Comparison of ENCODE assay signal across 8 mouse cellular contexts in the genomic region with DNA sequence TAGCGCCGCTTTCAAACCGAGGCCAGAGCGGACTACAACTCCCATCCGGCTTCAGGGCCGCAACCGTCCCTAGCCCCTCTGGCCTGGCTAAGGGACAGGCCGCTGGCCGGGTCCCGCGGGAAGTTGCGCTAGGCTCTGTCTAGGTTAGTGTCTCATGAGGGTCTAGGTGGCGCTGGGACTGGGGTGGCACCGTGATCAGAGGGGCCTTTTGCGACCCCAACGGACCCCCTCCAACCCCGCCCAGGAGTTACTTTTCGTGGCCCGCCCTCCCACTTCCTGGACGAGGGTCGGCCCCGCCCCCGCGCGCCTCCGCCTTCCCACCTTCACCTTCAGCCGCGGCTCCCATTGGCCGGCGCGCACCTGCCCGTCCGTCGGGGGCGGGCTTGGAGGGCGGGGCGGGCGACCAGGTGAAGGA. TPM values are rescaled to one million over a fixed set of nuclear protein-coding genes. Genes with fewer than 3 reads are reported as not detected.
DNase-seq lines count a peak whose midpoint lies in the region; ATAC-seq and TF ChIP-seq lines count a peak whose summit lies in the region.

A gene (plus strand): TSS at position 320 of the 415 bp plus-strand sequence.

- peak within 1 kb of the TSS; percentile 84 for H3K4me3 ChIP-seq in E14TG2a.4 (replicated peaks; ENCODE audit: low read length)
- H3K4me3 ChIP-seq in heart, embryonic 15.5 days, result peak within 1 kb of the TSS; percentile 68
- H3K4me3 ChIP-seq in macrophage (ENCODE audit: inconsistent target), result peak within 1 kb of the TSS; percentile 17

- H3K27me3 ChIP-seq in E14TG2a.4 (ENCODE audit: insufficient read depth, low read length), result no peaks in the 10 kb centered on the region
- H3K27me3 ChIP-seq in heart, embryonic 15.5 days, result no peaks in the 10 kb centered on the region

- no peak for TF ChIP-seq CTCF in E14TG2a.4 (conservative IDR thresholded peaks at IDR 0.05; ENCODE audit: low read length)

- peak; percentile 75 for ATAC-seq in erythroblast, adult 5-6 weeks (replicated peaks; ENCODE audit: low FRiP score, poor library complexity, severe bottlenecking)
- peak; percentile 83 for ATAC-seq in heart, embryonic 15.5 days (replicated peaks; ENCODE audit: insufficient number of reproducible peaks, insufficient read depth, low FRiP score, low read depth)

- peak within 1 kb of the TSS; percentile 73 for H3K9ac ChIP-seq in heart, embryonic 15.5 days

- WGBS in heart, embryonic 15.5 days, result under 1% methylated on average over 36 of the region's 38 CpGs
- 5% methylated on average over 28 of the region's 38 CpGs for WGBS in macrophage (ENCODE audit: missing documents)

- H3K36me3 ChIP-seq in E14TG2a.4 (ENCODE audit: insufficient read depth, low read length) (peaks cover 37% of the 10 kb centered on the region), macrophage (ENCODE audit: inconsistent target) (no peaks in the 10 kb centered on the region)
- H3K36me3 ChIP-seq in heart, embryonic 15.5 days, result peaks cover 3% of the 10 kb centered on the region; the same call in 1 of the 2 replicates

- H3K4me1 ChIP-seq in E14TG2a.4 (replicated peaks; ENCODE audit: low read depth, low read length), result peaks cover 77% of the 10 kb centered on the region
- peaks cover 31% of the 10 kb centered on the region for H3K4me1 ChIP-seq in heart, embryonic 15.5 days (replicated peaks)

- peak within 1 kb of the TSS; percentile 83 for H3K27ac ChIP-seq in heart, embryonic 15.5 days
- peak within 1 kb of the TSS; percentile 29; the same call in 1 of the 2 replicates for H3K27ac ChIP-seq in macrophage

- H3K4me2 ChIP-seq in heart, embryonic 15.5 days, result peak within 1 kb of the TSS; percentile 78

- H3K79me2 ChIP-seq in macrophage (ENCODE audit: inconsistent target), result no peaks in the 10 kb centered on the region

- H3K9me3 ChIP-seq in E14TG2a.4 (ENCODE audit: low read length), result no peaks in the 10 kb centered on the region
- no peaks in the 10 kb centered on the region for H3K9me3 ChIP-seq in heart, embryonic 15.5 days (replicated peaks)

- peak; percentile 82 for DNase-seq in brain, adult 2 months (ENCODE audit: low read depth, low spot score)
- peak; percentile 95 for DNase-seq in kidney, postnatal 10 days
- peak; percentile 86 for DNase-seq in retina, postnatal 1 day
- DNase-seq in urinary bladder, postnatal 10 days (ENCODE audit: low spot score), result peak; percentile 62

RNA-seq across cellular contexts. Expression of the gene that starts here (rescaled TPM):
- 0.21 TPM in 1 of 2 replicates, not detected in the other for total RNA-seq in erythroblast, adult 5-6 weeks (2015; ENCODE audit: low replicate concordance)
- total RNA-seq in erythroblast, adult 5-6 weeks (2017; ENCODE audit: low replicate concordance), result 0.17 and 0.70 TPM in 2 replicates
- polyA plus RNA-seq in heart, embryonic 15.5 days (2015; fragmentation: Nextera tagmentation; extraction: Ambion mirVana), result 0.30 and 0.60 TPM in 2 replicates
- 10 to 100 TPM in 23 of 26 experiments, 1 to 10 TPM in 3; 7.2 to 46.1 (median 15.0) TPM for total RNA-seq in macrophage (2018; cell fraction: chromatin; rRNA removed)
- 1 to 10 TPM; 2.1 to 4.4 (median 3.3) TPM for total RNA-seq in macrophage (2018; cell fraction: cytosol; rRNA removed)
- total RNA-seq in macrophage (2018; cell fraction: nucleus; rRNA removed), result 10 to 100 TPM in 8 of 26 experiments, 1 to 10 TPM in 18; 5.7 to 31.4 (median 9.1) TPM
- 1.3 to 3.5 TPM (median 2.8 TPM) in 3 replicates for polyA plus RNA-seq in macrophage (2018)

Comparison
In these comparisons a context has a peak if more than half of its experiments do, and no peak if none do; other contexts are left out.
1. Peak in every context shown above with its lines: DNase-seq, ATAC-seq, H3K4me3 ChIP-seq and H3K27ac ChIP-seq.
2. Peak in ATAC-seq in erythroblast, adult 5-6 weeks; RNA of the gene not detected or under 1 TPM.
3. Peak in ATAC-seq, H3K4me3 ChIP-seq, H3K27ac ChIP-seq, H3K9ac ChIP-seq and H3K4me2 ChIP-seq in heart, embryonic 15.5 days; RNA of the gene not detected or under 1 TPM.
4. H3K4me3 ChIP-seq: peak in every context shown above with its lines; median percentile 84 in E14TG2a.4; 68 in heart, embryonic 15.5 days; 17 in macrophage.